Mouse (Mus musculus) kidney, embryonic 15.5 days (tissue): ENCODE data around the gene Vav2. TPM values are rescaled to one million over a fixed set of nuclear protein-coding genes. Genes with fewer than 3 reads are reported as not detected.

Experiments
- ATAC-seq: fragments of 200-750 bp; cut with Nextera tagmentation; replicated peaks from 2 replicates; pipeline ENCODE4 v1.8.0; 2017; ENCODE audit warnings: moderate TSS enrichment; ENCODE audit not compliant: low FRiP score
- H3K27ac ChIP-seq: fragments of 300-500 bp; sonication (generic); 2 replicates; pipeline ENCODE4 v1.5.1; 2015; ENCODE audit warnings: mild to moderate bottlenecking, inconsistent platforms
- H3K27me3 ChIP-seq: fragments of 300-500 bp; sonication (generic); 2 replicates; pipeline ENCODE4 v1.6.1; 2015; ENCODE audit warnings: inconsistent platforms
- H3K36me3 ChIP-seq: fragments of 300-500 bp; sonication (generic); 2 replicates; pipeline ENCODE4 v1.6.1; 2015; ENCODE audit warnings: inconsistent platforms
- H3K4me1 ChIP-seq: fragments of 300-500 bp; sonication (generic); 2 replicates; pipeline ENCODE4 v1.6.1; 2015; ENCODE audit warnings: inconsistent platforms
- H3K4me2 ChIP-seq: fragments of 300-500 bp; sonication (generic); 2 replicates; pipeline ENCODE4 v1.6.1; 2015; ENCODE audit warnings: moderate library complexity, mild to moderate bottlenecking, inconsistent platforms
- H3K4me3 ChIP-seq: fragments of 300-500 bp; sonication (generic); replicated peaks from 2 replicates; pipeline ENCODE4 v1.5.1; 2015; ENCODE audit warnings: mild to moderate bottlenecking, inconsistent platforms
- H3K9ac ChIP-seq: fragments of 300-500 bp; sonication (generic); 2 replicates; pipeline ENCODE4 v1.6.1; 2015; ENCODE audit warnings: mild to moderate bottlenecking, inconsistent platforms
- H3K9me3 ChIP-seq: fragments of 300-500 bp; sonication (generic); replicated peaks from 2 replicates; pipeline ENCODE4 v1.6.1; 2016; ENCODE audit warnings: inconsistent platforms
- WGBS: fragments of 180-500 bp; shearing (Covaris S2); methylation state at CpG from one replicate; pipeline ENCODE4 v1.1.7; 2015; ENCODE audit warnings: mixed read lengths; 5-methylcytosine and 5-hydroxymethylcytosine counted together
- microRNA-seq: library from miRNA; unstranded; fragments of <30 nt; microRNA quantifications from one replicate; pipeline ENCODE4, GENCODE M21; 2016
- polyA plus RNA-seq: library from polyadenylated mRNA; unstranded; fragments of >200 nt; fragmentation: Nextera tagmentation; extraction: Ambion mirVana; gene quantifications from 2 replicates; pipeline ENCODE4 v1.2.1, GENCODE M21; 2015

Vav2 gene
- polyA plus RNA-seq, 1 experiment from 2014 or later: 8.3 TPM

- no peak for ATAC-seq
- Histone ChIP-seq H3K36me3 (peaks cover 70% of the 10 kb centered on the region), H3K9me3 (no peaks in the 10 kb centered on the region), H3K27ac (no peak overlapping the region), H3K9ac (no peak overlapping the region), H3K4me3 (no peak overlapping the region), H3K27me3 (no peaks in the 10 kb centered on the region), H3K4me1 (peaks cover 12% of the 10 kb centered on the region), H3K4me2 (no peak overlapping the region)
- WGBS: 91% methylated on average over 2 of the region's 2 CpGs
Measured at GRCm38 (mm10) chr2:27229481-27230105, 197.2 kb downstream of the Vav2 start.

DNA sequence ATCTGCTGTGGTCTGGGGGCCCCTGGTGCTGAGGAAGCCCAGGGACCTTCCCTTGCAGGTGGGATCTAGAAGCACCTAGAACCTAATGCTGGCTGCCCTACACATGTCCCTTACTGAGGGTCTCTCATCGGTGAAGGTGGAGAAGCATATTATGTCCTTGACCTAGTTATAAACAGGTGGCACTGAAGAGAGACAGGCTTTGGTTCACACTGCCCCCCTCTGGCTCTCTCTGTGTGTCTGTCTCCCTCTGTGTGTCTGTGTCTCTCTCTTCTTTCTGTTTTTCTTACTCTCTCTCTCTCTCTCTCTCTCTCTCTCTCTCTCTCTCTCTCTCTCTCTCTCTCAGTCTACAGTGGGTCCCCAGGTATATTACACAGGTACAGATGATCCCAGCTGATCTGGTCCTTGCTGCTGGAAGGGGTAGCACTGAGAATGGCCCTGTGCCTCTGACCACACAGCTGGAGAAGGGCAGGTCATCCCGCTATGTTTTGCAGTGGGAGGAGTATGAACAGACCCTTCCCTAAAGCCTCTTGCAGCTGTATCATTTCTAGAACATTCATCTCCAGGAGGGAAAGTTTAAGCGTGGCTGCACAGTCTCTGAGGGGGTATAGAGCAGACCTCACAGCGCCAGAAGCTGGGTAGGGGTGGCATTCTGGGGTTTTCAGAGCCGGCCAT, 197.9 kb downstream of the Vav2 start:
- peaks cover 68% of the 10 kb centered on the region for H3K36me3 ChIP-seq
- no peaks in the 10 kb centered on the region for H3K27me3 ChIP-seq
- no peak overlapping the region for H3K4me2 ChIP-seq
- peaks cover 12% of the 10 kb centered on the region for H3K4me1 ChIP-seq
- H3K4me3 ChIP-seq: no peak overlapping the region
- H3K9me3 ChIP-seq: no peaks in the 10 kb centered on the region
- WGBS: 80% methylated on average over 5 of the region's 5 CpGs
- ATAC-seq: no peak
- H3K27ac ChIP-seq: no peak overlapping the region
- H3K9ac ChIP-seq: no peak overlapping the region

- Histone ChIP-seq H3K4me2 (no peak overlapping the region), H3K4me3 (no peak overlapping the region), H3K9me3 (no peaks in the 10 kb centered on the region), H3K36me3 (peaks cover 65% of the 10 kb centered on the region), H3K9ac (no peak overlapping the region), H3K4me1 (no peaks in the 10 kb centered on the region), H3K27ac (no peak overlapping the region), H3K27me3 (no peaks in the 10 kb centered on the region)
- 67% methylated on average over 7 of the region's 7 CpGs for WGBS
- ATAC-seq: no peak
Measured at GRCm38 (mm10) chr2:27226572-27226971, 200.3 kb downstream of the Vav2 start.

- Histone ChIP-seq H3K36me3 (peaks cover 55% of the 10 kb centered on the region), H3K27me3 (no peaks in the 10 kb centered on the region), H3K4me2 (no peak overlapping the region), H3K27ac (no peak overlapping the region), H3K9ac (no peak overlapping the region), H3K9me3 (no peaks in the 10 kb centered on the region), H3K4me3 (no peak overlapping the region), H3K4me1 (no peaks in the 10 kb centered on the region)
- 84% methylated on average over 7 of the region's 7 CpGs for WGBS
- no peak for ATAC-seq
Measured at GRCm38 (mm10) chr2:27223012-27223421, 203.8 kb downstream of the Vav2 start.

- 86% methylated on average over 8 of the region's 8 CpGs for WGBS
- Histone ChIP-seq H3K27ac (no peak overlapping the region), H3K9me3 (no peaks in the 10 kb centered on the region), H3K27me3 (no peaks in the 10 kb centered on the region), H3K36me3 (peaks cover 28% of the 10 kb centered on the region), H3K4me2 (no peak overlapping the region), H3K4me1 (no peaks in the 10 kb centered on the region), H3K4me3 (no peak overlapping the region), H3K9ac (no peak overlapping the region)
- ATAC-seq: no peak
Measured at GRCm38 (mm10) chr2:27218569-27218968, 208.3 kb downstream of the Vav2 start.

- Histone ChIP-seq H3K27me3 (no peaks in the 10 kb centered on the region), H3K4me1 (no peaks in the 10 kb centered on the region), H3K9ac (no peak overlapping the region), H3K36me3 (peaks cover 26% of the 10 kb centered on the region), H3K4me3 (no peak overlapping the region), H3K4me2 (no peak overlapping the region), H3K27ac (no peak overlapping the region), H3K9me3 (no peaks in the 10 kb centered on the region)
- no peak for ATAC-seq
- 86% methylated on average over 2 of the region's 2 CpGs for WGBS
Measured at GRCm38 (mm10) chr2:27218121-27218544, 208.7 kb downstream of the Vav2 start.

DNA sequence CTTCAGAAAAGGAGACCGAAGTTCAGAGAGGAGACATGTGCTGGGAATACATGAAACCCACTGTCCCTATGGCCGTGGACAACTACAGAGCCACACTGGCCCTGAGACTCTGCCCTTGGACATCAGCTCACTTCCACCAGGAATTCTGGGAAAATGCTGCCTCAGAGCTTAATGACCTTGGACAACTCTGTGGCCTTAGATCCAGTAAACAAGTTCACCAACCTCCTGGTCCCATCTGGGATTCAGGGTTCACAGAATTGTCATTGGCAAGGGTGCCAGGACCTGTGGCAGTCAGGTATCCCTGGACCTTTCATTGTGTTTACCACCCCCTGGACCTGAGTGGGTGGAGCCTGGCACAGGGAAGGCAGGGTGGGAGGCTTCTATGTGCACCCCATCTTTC, 211.3 kb downstream of the Vav2 start:
- ATAC-seq: no peak
- Histone ChIP-seq H3K9ac (no peak overlapping the region), H3K4me3 (no peak overlapping the region), H3K9me3 (no peaks in the 10 kb centered on the region), H3K4me2 (no peak overlapping the region), H3K27ac (no peak overlapping the region), H3K4me1 (no peaks in the 10 kb centered on the region), H3K36me3 (peaks cover 18% of the 10 kb centered on the region; the same call in 1 of the 2 replicates), H3K27me3 (no peaks in the 10 kb centered on the region)
- WGBS: 72% methylated on average over 2 of the region's 2 CpGs

Small RNAs within 50 kb of the gene (microRNA-seq; reads per million reads assigned to microRNA genes)
- gene Gm24049 (not detected), gene Mir7578 (not detected)

Other genes with a start within 250 kb of the Vav2 start
- gene Sardh, start 178.7 kb downstream of the Vav2 start, polyA plus RNA-seq: 38.7 and 46.1 TPM in 2 replicates
- 10.1 and 11.2 TPM in 2 replicates for gene Brd3os, start 15.3 kb upstream of the Vav2 start, polyA plus RNA-seq
- 124 and 125 TPM in 2 replicates for gene Brd3, start 80.6 kb upstream of the Vav2 start, polyA plus RNA-seq
- gene Wdr5, start 88.1 kb upstream of the Vav2 start, polyA plus RNA-seq: 63.2 and 65.9 TPM in 2 replicates
- 9.6 and 10.4 TPM in 2 replicates for gene Rxra, start 249.4 kb upstream of the Vav2 start, polyA plus RNA-seq